Mouse (Mus musculus) heart, postnatal 36 days (tissue): Measurements from ENCODE around the gene Maged1. TPM values are rescaled to one million over a fixed set of nuclear protein-coding genes. Genes with fewer than 3 reads are reported as not detected.

Source experiments
- total RNA-seq, 2 experiments: library from RNA; stranded (reverse); gene quantifications; 2 replicates each; pipeline ENCODE4 v1.2.3; 2021

Gene Maged1
- total RNA-seq, 2 experiments from 2014 or later = 91.1 to 98.4 TPM

Other genes with a start within 250 kb of the Maged1 start
- gene Fam90a1b, start 175.4 kb downstream of the Maged1 start, total RNA-seq = not detected
- gene Apoo, start 175.0 kb downstream of the Maged1 start, total RNA-seq = 100 to 1,000 TPM; 206 to 252 TPM
- under 1 TPM; 0.65 to 0.75 TPM for gene Gspt2, start 93.9 kb upstream of the Maged1 start, total RNA-seq
- gene Zxdb, start 182.4 kb upstream of the Maged1 start, total RNA-seq = 1 to 10 TPM; 4.5 to 5.9 TPM